Mouse (Mus musculus) liver, embryonic 12.5 days (tissue): ENCODE data around the gene Rdh16f2. TPM values are rescaled to one million over a fixed set of nuclear protein-coding genes. Genes with fewer than 3 reads are reported as not detected.
"Not testable (repeated sequence)": the region's sequence is repeated elsewhere in the genome, so short reads cannot be mapped to it uniquely, and the experiment has no call there.

ENCODE experiments used
- ATAC-seq: fragments of 200-750 bp; cut with Nextera tagmentation; 2 replicates; pipeline ENCODE4 v1.8.0; 2017; ENCODE audit warnings: moderate number of reproducible peaks, mild to moderate bottlenecking, moderate library complexity
- H3K27ac ChIP-seq: fragments of 300-500 bp; sonication (generic); 2 replicates; pipeline ENCODE4 v1.5.1; 2016; ENCODE audit warnings: mild to moderate bottlenecking
- H3K27me3 ChIP-seq: fragments of 300-500 bp; sonication (generic); replicated peaks from 2 replicates; pipeline ENCODE4 v1.6.1; 2016; ENCODE audit warnings: mild to moderate bottlenecking, moderate library complexity
- H3K36me3 ChIP-seq: fragments of 300-500 bp; sonication (generic); 2 replicates; pipeline ENCODE4 v1.6.1; 2016; ENCODE audit warnings: mild to moderate bottlenecking, moderate library complexity
- H3K4me1 ChIP-seq: fragments of 300-500 bp; sonication (generic); 2 replicates; pipeline ENCODE4 v1.6.1; 2016
- H3K4me2 ChIP-seq: fragments of 300-500 bp; sonication (generic); 2 replicates; pipeline ENCODE4 v1.6.1; 2016; ENCODE audit warnings: mild to moderate bottlenecking, moderate library complexity
- H3K4me3 ChIP-seq: fragments of 300-500 bp; sonication (generic); 2 replicates; pipeline ENCODE4 v1.5.1; 2016; ENCODE audit warnings: mild to moderate bottlenecking, moderate library complexity
- H3K9ac ChIP-seq: fragments of 300-500 bp; sonication (generic); 2 replicates; pipeline ENCODE4 v1.6.1; 2016; ENCODE audit warnings: mild to moderate bottlenecking, moderate library complexity
- H3K9me3 ChIP-seq: fragments of 300-500 bp; sonication (generic); replicated peaks from 2 replicates; pipeline ENCODE4 v1.6.1; 2016; ENCODE audit warnings: mild to moderate bottlenecking, moderate library complexity
- WGBS: fragments of 180-500 bp; shearing (Covaris S2); methylation state at CpG from one replicate; pipeline ENCODE4 v1.1.7; 2016; ENCODE audit not compliant: insufficient replicate concordance; 5-methylcytosine and 5-hydroxymethylcytosine counted together
- polyA plus RNA-seq: library from polyadenylated mRNA; unstranded; fragments of >200 nt; fragmentation: Nextera tagmentation; extraction: Ambion mirVana; gene quantifications from 2 replicates; pipeline ENCODE4 v1.2.1, GENCODE M21; 2016

The Rdh16f2 gene
- not detected in 2 replicates for polyA plus RNA-seq

DNA sequence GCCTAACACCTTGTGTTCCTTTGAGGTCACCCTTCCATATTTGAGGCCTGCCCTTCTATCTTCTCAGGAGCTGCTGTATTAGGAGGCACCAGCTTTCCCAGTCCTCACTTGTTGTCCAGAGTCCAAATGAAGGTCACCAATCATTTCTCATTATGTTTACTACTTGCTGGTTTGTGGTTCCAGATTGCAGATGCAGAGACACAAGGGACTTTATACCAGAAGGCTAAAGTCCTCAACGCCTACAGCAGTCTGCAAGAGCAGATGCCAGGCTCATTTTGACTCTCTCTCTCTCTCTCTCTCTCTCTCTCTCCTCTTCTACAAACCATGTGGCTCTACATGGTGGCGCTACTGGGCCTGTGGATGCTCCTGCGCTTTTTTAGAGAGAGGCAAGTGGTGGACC, at the start of gene Rdh16f2:
Gene Rdh16f2 (plus strand): TSS at position 243 of the 400 bp plus-strand sequence.
- Histone ChIP-seq H3K4me2 (no peak within 1 kb of the TSS), H3K27me3 (no peaks in the 10 kb centered on the region), H3K4me3 (no peak within 1 kb of the TSS), H3K4me1 (no peaks in the 10 kb centered on the region), H3K27ac (no peak within 1 kb of the TSS), H3K9ac (no peak within 1 kb of the TSS), H3K9me3 (no peaks in the 10 kb centered on the region; the same call in 1 of the 2 replicates), H3K36me3 (no peaks in the 10 kb centered on the region)
- WGBS: 66% methylated on average over 3 of the region's 3 CpGs
- no peak for ATAC-seq

DNA sequence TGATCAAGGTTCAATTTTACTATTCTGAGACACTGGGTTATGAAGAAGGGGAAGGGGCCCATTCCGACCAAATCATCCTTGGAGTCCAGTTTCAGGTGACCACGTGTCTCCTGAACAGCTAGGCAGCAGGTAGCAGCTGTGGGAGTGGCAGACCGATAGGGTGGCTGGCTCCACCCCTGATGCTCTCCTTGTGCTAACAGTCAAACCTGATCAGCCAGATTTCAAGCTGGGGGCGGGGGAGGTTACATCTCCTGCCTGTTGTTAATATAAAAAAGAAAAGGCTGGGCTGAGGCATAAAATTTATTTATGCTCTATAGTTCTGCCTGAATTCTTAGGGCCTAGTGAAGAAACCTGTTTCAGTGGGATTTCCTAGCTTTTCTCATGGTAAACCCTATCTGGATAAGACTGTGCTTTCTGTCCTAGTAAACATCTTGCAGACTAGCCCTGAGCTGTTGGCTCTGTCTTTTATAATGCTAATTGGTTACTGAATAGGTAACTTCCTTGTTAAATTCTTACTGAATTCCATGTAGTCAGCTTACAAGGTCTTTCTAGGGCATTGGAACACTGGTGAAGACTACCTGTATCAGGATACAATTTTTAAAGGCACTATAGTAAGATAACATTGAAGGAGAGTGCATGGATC, 48.9 kb upstream of the Rdh16f2 start:
- not testable (repeated sequence) for H3K4me3 ChIP-seq, H3K36me3 ChIP-seq, ATAC-seq, H3K9ac ChIP-seq, H3K27me3 ChIP-seq, H3K4me1 ChIP-seq, H3K4me2 ChIP-seq, H3K27ac ChIP-seq, H3K9me3 ChIP-seq
- 50% methylated on average over 4 of the region's 4 CpGs for WGBS

DNA sequence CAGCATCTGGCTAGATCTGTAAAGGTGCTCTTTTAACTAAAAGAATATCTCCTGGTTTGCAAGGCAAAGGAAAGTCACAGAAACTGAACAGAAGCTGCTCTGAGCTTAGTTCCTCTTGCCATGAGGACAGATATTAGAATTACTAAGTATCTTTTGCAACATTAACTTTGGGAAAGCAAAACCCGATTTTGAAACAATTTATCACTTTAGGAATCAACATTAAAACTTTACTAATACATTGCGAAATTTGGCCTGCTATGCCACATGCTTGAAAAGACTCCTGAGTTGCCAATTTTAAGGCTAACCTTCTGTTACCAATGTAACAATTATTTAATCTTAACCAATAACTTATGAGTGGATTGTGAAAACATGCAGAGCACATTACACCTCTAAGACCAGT, 44.5 kb upstream of the Rdh16f2 start:
- H3K9me3 ChIP-seq, H3K27me3 ChIP-seq, H3K4me3 ChIP-seq, H3K36me3 ChIP-seq, H3K9ac ChIP-seq, ATAC-seq, H3K27ac ChIP-seq, H3K4me2 ChIP-seq, H3K4me1 ChIP-seq: not testable (repeated sequence)
- WGBS: 62% methylated on average over 2 of the region's 2 CpGs

DNA sequence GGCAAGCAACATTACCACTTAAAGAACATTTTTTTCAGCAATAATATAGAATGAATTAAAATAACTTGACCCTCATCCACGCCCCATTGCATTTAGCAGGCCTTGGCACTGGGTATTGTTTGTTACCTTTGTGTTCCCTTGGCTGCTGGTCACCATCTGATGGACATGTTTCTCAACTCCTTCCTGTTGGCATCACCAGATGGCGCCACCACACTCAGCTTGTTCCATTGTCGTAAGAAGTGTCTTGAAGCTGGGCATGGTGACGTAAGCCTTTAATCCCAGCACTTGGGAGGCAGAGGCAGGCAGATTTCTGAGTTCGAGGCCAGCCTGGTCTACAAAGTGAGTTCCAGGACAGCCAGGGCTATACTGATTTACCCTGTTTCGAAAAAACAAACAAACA, 40.9 kb upstream of the Rdh16f2 start:
- no peaks in the 10 kb centered on the region for H3K4me1 ChIP-seq

DNA sequence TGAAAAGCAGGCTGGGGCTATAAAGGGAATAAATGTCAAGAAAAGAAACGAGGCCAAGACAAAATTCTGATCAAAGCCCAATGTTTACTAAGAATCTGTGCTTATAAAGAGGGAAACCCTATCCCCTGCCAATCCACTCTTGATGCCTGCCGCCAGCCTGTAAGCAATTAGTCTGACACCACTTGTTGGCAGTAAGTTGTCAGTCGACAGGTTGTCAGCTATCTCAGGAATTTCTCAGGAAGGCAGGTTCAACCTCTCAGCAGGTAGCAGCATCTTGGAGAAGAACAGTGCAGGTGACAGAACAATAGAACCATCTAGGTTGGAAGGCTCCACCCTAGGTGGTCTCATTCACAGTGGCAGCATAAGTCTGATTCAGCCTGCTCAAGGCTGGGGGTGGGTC, 37.2 kb upstream of the Rdh16f2 start:
- H3K9ac ChIP-seq: no peak overlapping the region
- no peaks in the 10 kb centered on the region for H3K4me1 ChIP-seq
- no peak overlapping the region for H3K4me2 ChIP-seq
- H3K9me3 ChIP-seq: no peaks in the 10 kb centered on the region
- no peak overlapping the region for H3K4me3 ChIP-seq
- H3K27ac ChIP-seq: no peak overlapping the region
- no peaks in the 10 kb centered on the region for H3K27me3 ChIP-seq
- ATAC-seq: no peak
- WGBS: 67% methylated on average over 3 of the region's 3 CpGs
- H3K36me3 ChIP-seq: no peaks in the 10 kb centered on the region

More for the DNA sequence above, 40.9 kb upstream of the Rdh16f2 start:
- Histone ChIP-seq H3K9me3 (0 out of 2 replicates have a peak, but pooled peaks cover 3% of the 10 kb centered on the region), H3K27me3 (no peaks in the 10 kb centered on the region), H3K36me3 (no peaks in the 10 kb centered on the region), H3K4me2 (no peak overlapping the region), H3K27ac (no peak overlapping the region), H3K4me3 (no peak overlapping the region), H3K9ac (no peak overlapping the region)
- no peak for ATAC-seq
- 54% methylated on average over 6 of the region's 6 CpGs for WGBS

DNA sequence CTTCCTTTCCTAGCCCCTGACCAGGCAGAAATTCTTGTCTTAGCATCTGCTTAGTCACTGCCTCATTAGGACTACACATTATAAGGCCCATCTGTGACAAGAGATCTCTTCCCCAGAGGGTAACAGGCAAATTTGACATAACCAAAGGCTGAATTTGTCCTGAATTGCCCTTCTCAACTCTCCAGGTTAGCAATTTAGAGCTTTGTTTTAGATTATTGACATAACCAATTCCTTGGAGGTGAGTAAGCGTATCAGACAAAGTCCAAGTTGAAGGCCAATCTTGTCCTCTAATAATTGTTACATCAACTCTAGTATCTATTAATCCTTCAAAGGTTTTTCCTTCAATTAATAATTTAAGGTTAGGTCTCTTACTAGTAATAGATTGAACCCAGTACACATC, 32.1 kb upstream of the Rdh16f2 start:
- not testable (repeated sequence) for H3K4me2 ChIP-seq, H3K27ac ChIP-seq, H3K36me3 ChIP-seq, H3K4me3 ChIP-seq, ATAC-seq, H3K9ac ChIP-seq, H3K9me3 ChIP-seq, H3K27me3 ChIP-seq, H3K4me1 ChIP-seq
- 73% methylated on average over 1 of the region's 1 CpGs for WGBS

DNA sequence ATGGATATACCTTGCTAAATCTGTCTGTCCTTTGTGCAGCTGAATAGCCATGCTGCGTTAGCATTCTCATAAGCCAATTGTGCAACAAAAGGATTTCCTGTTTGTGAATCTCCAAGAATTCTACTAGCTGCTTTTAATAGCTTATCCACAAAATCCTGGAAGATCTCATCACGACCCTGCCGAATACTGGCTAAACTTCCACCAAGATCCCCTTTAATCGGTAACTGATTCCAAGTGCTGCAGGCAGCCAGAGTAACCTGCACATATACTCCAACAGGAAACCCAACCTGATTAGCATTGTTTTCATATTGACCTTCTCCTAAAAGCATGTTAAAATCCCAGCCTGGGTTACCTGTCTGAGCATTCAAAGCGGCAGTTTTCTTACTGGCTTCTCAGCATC, 31.0 kb upstream of the Rdh16f2 start:
- Histone ChIP-seq H3K4me1 (no peaks in the 10 kb centered on the region), H3K27me3 (no peaks in the 10 kb centered on the region), H3K9me3 (no peaks in the 10 kb centered on the region), H3K36me3 (no peaks in the 10 kb centered on the region), H3K4me2 (no peak overlapping the region), H3K27ac (no peak overlapping the region), H3K4me3 (no peak overlapping the region), H3K9ac (no peak overlapping the region)
- no peak for ATAC-seq
- 69% methylated on average over 5 of the region's 5 CpGs for WGBS

DNA sequence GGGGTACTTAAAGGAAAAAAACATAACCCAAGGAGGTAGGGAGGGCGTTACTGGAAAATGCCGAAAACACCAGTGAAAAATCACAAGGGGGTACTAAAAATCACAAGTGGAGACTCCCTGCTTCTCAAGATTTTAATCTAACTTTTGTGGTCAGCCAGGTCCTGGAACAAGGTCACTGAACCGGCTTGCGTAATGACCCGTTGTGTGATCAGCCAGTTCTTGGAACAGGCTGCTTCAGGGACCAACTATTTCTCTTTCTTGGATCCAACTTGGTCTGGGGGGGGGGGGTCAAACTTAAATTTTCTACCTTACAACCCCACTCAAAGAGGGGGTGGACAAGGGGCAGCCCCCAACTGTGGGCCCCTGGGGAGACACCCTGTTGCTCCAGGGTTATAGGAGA, 28.5 kb upstream of the Rdh16f2 start:
- not testable (repeated sequence) for ATAC-seq, H3K9me3 ChIP-seq, H3K4me3 ChIP-seq, H3K36me3 ChIP-seq, H3K4me1 ChIP-seq, H3K4me2 ChIP-seq, H3K27ac ChIP-seq, H3K27me3 ChIP-seq, H3K9ac ChIP-seq
- WGBS: 79% methylated on average over 5 of the region's 5 CpGs

DNA sequence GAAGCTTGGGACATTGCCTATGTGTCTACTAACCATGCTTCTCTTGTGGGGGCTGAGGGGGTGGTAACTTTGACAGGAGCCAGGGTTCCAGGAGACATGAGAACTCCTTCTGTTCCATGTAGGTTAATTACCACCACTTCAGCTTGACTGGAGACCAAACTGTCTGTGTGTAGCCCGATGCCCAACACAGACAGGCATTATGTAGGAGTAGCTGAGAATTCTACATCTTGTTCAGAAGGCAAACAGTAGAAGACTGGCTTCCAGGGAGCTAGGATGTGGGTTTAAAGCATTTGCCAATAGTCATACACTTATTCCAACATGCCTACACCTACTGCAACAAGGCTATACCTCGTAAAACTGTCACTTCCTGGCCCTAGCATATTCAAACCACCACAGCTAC, 27.7 kb upstream of the Rdh16f2 start:
- Histone ChIP-seq H3K36me3 (no peaks in the 10 kb centered on the region), H3K9ac (no peak overlapping the region), H3K4me1 (no peaks in the 10 kb centered on the region), H3K4me2 (no peak overlapping the region), H3K9me3 (no peaks in the 10 kb centered on the region), H3K27me3 (no peaks in the 10 kb centered on the region), H3K27ac (no peak overlapping the region), H3K4me3 (no peak overlapping the region)
- WGBS: 59% methylated on average over 2 of the region's 2 CpGs
- ATAC-seq: no peak

DNA sequence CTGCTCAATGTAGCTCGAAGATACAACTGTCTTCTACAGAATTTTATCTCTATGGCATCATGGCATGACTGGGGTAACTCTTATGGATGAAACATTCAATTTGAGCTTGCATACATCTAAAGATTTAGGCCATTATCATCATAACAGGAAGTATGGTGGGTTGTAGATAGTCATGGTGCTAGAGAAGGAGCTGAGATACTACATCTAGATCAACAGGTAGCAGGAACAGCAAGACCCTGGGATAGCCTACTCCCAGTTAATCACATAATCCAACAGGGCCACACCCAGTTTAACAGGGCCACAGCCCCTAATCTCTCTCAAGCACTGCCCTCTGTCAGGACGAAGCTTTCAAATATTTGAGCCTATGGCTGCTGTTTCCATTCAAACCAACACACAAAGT, 25.5 kb upstream of the Rdh16f2 start:
- H3K4me1 ChIP-seq: no peaks in the 10 kb centered on the region
- 42% methylated on average over 2 of the region's 2 CpGs for WGBS
- ATAC-seq: no peak
- H3K4me2 ChIP-seq: no peak overlapping the region
- H3K9me3 ChIP-seq: no peaks in the 10 kb centered on the region
- no peak overlapping the region for H3K27ac ChIP-seq
- H3K4me3 ChIP-seq: no peak overlapping the region
- H3K9ac ChIP-seq: no peak overlapping the region
- no peaks in the 10 kb centered on the region for H3K36me3 ChIP-seq
- no peaks in the 10 kb centered on the region for H3K27me3 ChIP-seq

DNA sequence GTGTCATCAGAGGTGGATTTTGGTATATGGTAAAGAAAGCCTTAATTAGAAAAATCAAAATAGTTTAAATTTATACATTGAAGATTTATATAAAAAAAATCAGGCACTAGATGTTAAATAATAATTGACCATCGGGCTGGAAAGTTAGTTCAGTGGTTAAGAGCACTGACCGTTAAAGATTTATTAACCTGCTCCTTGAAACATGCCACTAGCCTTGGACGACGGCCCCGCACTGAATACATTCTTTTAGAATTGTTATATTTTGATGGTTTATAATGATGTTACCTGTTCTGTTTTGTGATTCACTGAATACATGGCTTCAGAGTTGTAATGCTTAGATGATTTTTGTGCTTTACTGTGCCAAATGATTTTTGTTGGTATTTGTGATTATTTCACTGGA, 20.3 kb upstream of the Rdh16f2 start:
- not testable (repeated sequence) for H3K4me1 ChIP-seq, ATAC-seq, H3K9me3 ChIP-seq, H3K36me3 ChIP-seq, H3K4me2 ChIP-seq, H3K27ac ChIP-seq, H3K27me3 ChIP-seq, H3K4me3 ChIP-seq, H3K9ac ChIP-seq
- 81% methylated on average over 5 of the region's 5 CpGs for WGBS

DNA sequence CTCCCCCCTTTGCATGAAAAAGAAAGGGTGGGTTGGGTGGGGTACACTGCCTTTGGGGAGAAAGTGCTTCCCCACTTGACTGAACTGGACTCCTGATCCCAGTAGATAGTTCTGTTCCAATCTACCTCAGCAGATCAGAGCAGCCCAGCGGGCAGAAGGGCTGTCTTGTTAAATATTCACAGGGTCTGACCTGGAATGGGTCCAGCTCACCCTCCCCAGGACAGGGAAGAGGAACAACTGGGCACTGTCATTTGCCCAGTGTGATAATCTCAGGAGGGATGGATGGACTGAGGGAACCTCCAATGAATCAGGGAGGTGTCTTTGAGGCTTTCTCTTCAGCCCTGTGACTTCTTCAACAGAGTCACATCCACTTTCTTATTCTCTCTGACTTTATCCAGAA, 18.2 kb upstream of the Rdh16f2 start:
- no peak overlapping the region for H3K9ac ChIP-seq
- H3K4me3 ChIP-seq: no peak overlapping the region
- H3K4me2 ChIP-seq: no peak overlapping the region
- no peak overlapping the region for H3K27ac ChIP-seq
- H3K9me3 ChIP-seq: no peaks in the 10 kb centered on the region
- no peaks in the 10 kb centered on the region for H3K36me3 ChIP-seq
- no peaks in the 10 kb centered on the region for H3K27me3 ChIP-seq
- WGBS: 47% methylated on average over 1 of the region's 1 CpGs
- no peaks in the 10 kb centered on the region for H3K4me1 ChIP-seq
- peak; percentile 57; the same call in 1 of the 2 replicates for ATAC-seq

DNA sequence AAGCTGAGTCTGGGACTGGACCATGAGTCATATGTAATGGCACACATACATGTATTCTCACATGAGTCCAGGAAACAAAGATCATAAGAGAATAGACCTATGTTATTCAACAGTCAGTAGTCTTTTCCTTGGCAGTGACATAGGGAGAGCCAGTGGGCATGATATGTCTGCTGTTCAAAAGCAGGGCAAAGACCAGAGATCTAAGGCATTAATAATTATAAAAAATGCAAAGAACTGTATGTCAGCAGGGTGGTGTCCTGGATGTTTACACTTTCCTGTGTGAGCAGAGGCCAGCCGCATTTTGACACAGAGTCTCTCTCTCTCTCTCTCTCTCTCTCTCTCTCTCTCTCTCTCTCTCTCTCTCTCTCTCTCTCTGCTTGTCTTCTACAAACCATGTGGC, 16.6 kb upstream of the Rdh16f2 start, which contains the start of gene Rdh19:
Gene Rdh19 (plus strand): TSS at position 301 of the 400 bp plus-strand sequence.
- H3K9me3 ChIP-seq: no peaks in the 10 kb centered on the region
- no peaks in the 10 kb centered on the region for H3K4me1 ChIP-seq
- no peak within 1 kb of the TSS for H3K27ac ChIP-seq
- no peaks in the 10 kb centered on the region for H3K27me3 ChIP-seq
- no peaks in the 10 kb centered on the region for H3K36me3 ChIP-seq
- no peak within 1 kb of the TSS for H3K4me2 ChIP-seq
- no peak within 1 kb of the TSS for H3K9ac ChIP-seq
- H3K4me3 ChIP-seq: no peak within 1 kb of the TSS
- WGBS: 77% methylated on average over 1 of the region's 1 CpGs
- no peak for ATAC-seq
